Mouse (Mus musculus): ENCODE measurements around the gene Map3k13.
"Not testable (repeated sequence)": the region's sequence is repeated elsewhere in the genome, so short reads cannot be mapped to it uniquely, and the experiment has no call there.

The Map3k13 gene

GRCm38 (mm10) chr16:21793875-21794696 lies at the start of gene Map3k13:
Gene Map3k13, plus strand, starts transcription at chr16:21794346.
- peak; percentile 97 for DNase-seq

GRCm38 (mm10) chr16:21758447-21758846 lies 35.7 kb upstream of the Map3k13 start:
- DNase-seq: no peak

- no peak for DNase-seq
Measured at GRCm38 (mm10) chr16:21768255-21768654, 25.9 kb upstream of the Map3k13 start.

- DNase-seq: peak; percentile 52
Measured at GRCm38 (mm10) chr16:21769667-21770066, 24.5 kb upstream of the Map3k13 start.

GRCm38 (mm10) chr16:21774725-21775124 lies 19.4 kb upstream of the Map3k13 start:
- no peak for DNase-seq

- DNase-seq: peak; percentile 45
Measured at GRCm38 (mm10) chr16:21778293-21778866, 15.8 kb upstream of the Map3k13 start.

- no peak for DNase-seq
Measured at GRCm38 (mm10) chr16:21779149-21779548, 15.0 kb upstream of the Map3k13 start.

- DNase-seq: no peak
Measured at GRCm38 (mm10) chr16:21781277-21781676, 12.9 kb upstream of the Map3k13 start.

- no peak for DNase-seq
Measured at GRCm38 (mm10) chr16:21781895-21782294, 12.3 kb upstream of the Map3k13 start.

GRCm38 (mm10) chr16:21782807-21783206 lies 11.3 kb upstream of the Map3k13 start:
- no peak for DNase-seq

- DNase-seq: no peak
Measured at GRCm38 (mm10) chr16:21785000-21785399, 9.1 kb upstream of the Map3k13 start.

GRCm38 (mm10) chr16:21786317-21786716 lies 7.8 kb upstream of the Map3k13 start:
- no peak for DNase-seq

GRCm38 (mm10) chr16:21787516-21788353 lies 6.4 kb upstream of the Map3k13 start, which contains the start of gene Ehhadh:
Gene Ehhadh, minus strand, starts transcription at chr16:21787807.
- DNase-seq: peak; percentile 85

GRCm38 (mm10) chr16:21788581-21788980 lies 5.6 kb upstream of the Map3k13 start:
- peak; percentile 18 for DNase-seq

- no peak for DNase-seq
Measured at GRCm38 (mm10) chr16:21789180-21789579, 5.0 kb upstream of the Map3k13 start.

GRCm38 (mm10) chr16:21790469-21790868 lies 3.7 kb upstream of the Map3k13 start:
- DNase-seq: no peak

GRCm38 (mm10) chr16:21791779-21792178 lies 2.4 kb upstream of the Map3k13 start:
- DNase-seq: no peak

- DNase-seq: not testable (repeated sequence)
Measured at GRCm38 (mm10) chr16:21793080-21793810, 901 bp upstream of the Map3k13 start.

- DNase-seq: no peak
Measured at GRCm38 (mm10) chr16:21794697-21795045, 525 bp downstream of the Map3k13 start.

GRCm38 (mm10) chr16:21795071-21795470 lies 925 bp downstream of the Map3k13 start:
- no peak for DNase-seq

GRCm38 (mm10) chr16:21804258-21804657 lies 10.1 kb downstream of the Map3k13 start:
- peak; percentile 39 for DNase-seq

- DNase-seq: no peak
Measured at GRCm38 (mm10) chr16:21806892-21807291, 12.7 kb downstream of the Map3k13 start.

GRCm38 (mm10) chr16:21807786-21808185 lies 13.6 kb downstream of the Map3k13 start:
- not testable (repeated sequence) for DNase-seq

All from kidney, postnatal 10 days (tissue).